Mouse (Mus musculus): ENCODE data around the gene Ispd. TPM values are rescaled to one million over a fixed set of nuclear protein-coding genes. Genes with fewer than 3 reads are reported as not detected.
A peak's percentile ranks its signal among the peaks of the same experiment; 100 is the strongest.

Ispd gene
- polyA plus RNA-seq, 1 experiment from 2014 or later = 7.4 TPM

DNA sequence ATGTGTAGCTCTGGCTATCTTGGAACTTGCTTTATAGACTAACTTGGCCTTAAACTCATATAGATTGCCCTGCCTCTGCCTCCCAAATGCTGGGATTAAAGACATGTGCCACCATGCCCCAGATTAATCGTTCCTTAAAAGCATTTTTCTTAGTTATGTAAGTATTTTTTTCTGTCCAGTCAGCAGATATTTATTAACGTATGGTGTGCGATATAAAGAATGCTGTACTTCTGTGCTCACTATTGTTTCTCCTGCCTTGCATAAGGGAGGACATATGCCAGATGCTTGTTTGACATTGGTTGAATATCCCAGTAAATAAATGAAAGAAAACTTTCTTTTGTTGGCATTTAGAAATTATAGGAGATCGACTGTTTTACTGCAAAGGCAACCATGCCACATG lies 5.7 kb downstream of the Ispd start:
- WGBS = 78% methylated on average over 4 of the region's 4 CpGs
- no peak overlapping the region for H3K9ac ChIP-seq (replicated peaks; ENCODE audit: low read depth)
- DNase-seq (ENCODE audit: low spot score) = no peak

DNA sequence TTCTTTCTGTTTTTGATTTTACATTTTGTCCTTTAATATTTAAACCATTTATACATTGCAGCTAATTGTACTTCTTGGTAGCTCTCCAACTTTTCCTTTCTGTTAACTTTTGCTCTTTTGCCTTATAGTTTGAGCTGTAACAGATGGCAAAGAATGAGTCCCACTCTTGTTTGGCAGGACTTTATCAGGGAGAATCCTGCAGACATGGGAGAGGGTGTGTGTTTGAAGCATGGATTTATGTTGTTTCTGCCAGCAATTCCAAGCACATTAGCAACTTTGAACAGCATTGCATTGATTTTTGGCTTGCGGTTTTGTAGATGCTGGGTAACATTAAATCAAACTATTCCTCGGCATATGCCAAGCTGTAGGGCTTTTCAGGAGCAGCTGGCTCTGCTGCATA lies 13.9 kb downstream of the Ispd start:
- WGBS = 62% methylated on average over 2 of the region's 2 CpGs
- peak; percentile 49 for DNase-seq (ENCODE audit: low spot score)
- Histone ChIP-seq H3K9me3 (ENCODE audit: low read length) (0 out of 2 replicates have a peak, but pooled peaks cover 6% of the 10 kb centered on the region), H3K4me2 (replicated peaks; ENCODE audit: low read depth, low read length) (no peak overlapping the region), H3K27ac (ENCODE audit: low read length) (no peak overlapping the region), H3K9ac (replicated peaks; ENCODE audit: low read depth) (no peak overlapping the region), H3K36me3 (ENCODE audit: insufficient read depth, low read length) (no peaks in the 10 kb centered on the region), H3K27me3 (replicated peaks; ENCODE audit: insufficient read depth, low read length) (no peaks in the 10 kb centered on the region), H3K4me1 (ENCODE audit: insufficient read depth, low read depth, low read length) (no peaks in the 10 kb centered on the region), H3K4me3 (ENCODE audit: low read depth, low read length) (no peak overlapping the region)
- peak; percentile 35; the same call in 1 of the 2 replicates for ATAC-seq
- TF ChIP-seq CTCF (IDR thresholded peaks at IDR 0.05) (no peak), EP300 (IDR thresholded peaks at IDR 0.05) (no peak)

More for the DNA sequence above, 5.7 kb downstream of the Ispd start:
- Histone ChIP-seq H3K9me3 (ENCODE audit: low read length) (0 out of 2 replicates have a peak, but pooled peaks cover 5% of the 10 kb centered on the region), H3K4me1 (ENCODE audit: insufficient read depth, low read depth, low read length) (no peaks in the 10 kb centered on the region), H3K36me3 (ENCODE audit: insufficient read depth, low read length) (no peaks in the 10 kb centered on the region), H3K27me3 (replicated peaks; ENCODE audit: insufficient read depth, low read length) (no peaks in the 10 kb centered on the region), H3K4me3 (ENCODE audit: low read depth, low read length) (no peak overlapping the region), H3K27ac (ENCODE audit: low read length) (no peak overlapping the region), H3K4me2 (replicated peaks; ENCODE audit: low read depth, low read length) (no peak overlapping the region)
- ATAC-seq = no peak
- TF ChIP-seq CTCF (IDR thresholded peaks at IDR 0.05) = no peak
- TF ChIP-seq EP300 (IDR thresholded peaks at IDR 0.05) = no peak

DNA sequence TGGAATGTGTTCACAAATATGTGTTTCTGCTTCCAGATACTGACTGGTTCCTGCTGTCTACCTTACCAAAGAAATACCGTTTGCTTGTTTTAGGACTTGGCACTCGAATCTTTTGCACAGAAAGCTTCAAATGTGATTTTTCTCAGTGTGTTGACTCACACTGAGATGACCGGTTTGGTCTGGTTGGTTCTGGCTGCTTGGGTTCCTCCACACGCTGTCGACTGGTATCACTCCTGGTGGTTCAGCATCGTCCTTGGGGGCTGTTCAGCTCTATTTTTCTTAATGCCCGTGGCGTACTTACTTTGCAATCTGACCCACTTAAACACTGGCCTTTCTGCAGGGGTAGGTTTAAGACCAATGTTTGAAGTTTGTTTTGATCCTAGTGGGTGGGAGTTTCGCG lies 42.4 kb downstream of the Ispd start:
- H3K27me3 ChIP-seq (replicated peaks; ENCODE audit: insufficient read depth, low read length) = no peaks in the 10 kb centered on the region
- ATAC-seq = no peak
- WGBS = 60% methylated on average over 10 of the region's 10 CpGs
- H3K4me2 ChIP-seq (replicated peaks; ENCODE audit: low read depth, low read length) = no peak overlapping the region
- TF ChIP-seq CTCF (IDR thresholded peaks at IDR 0.05) (no peak), EP300 (IDR thresholded peaks at IDR 0.05) (no peak)
- no peak for DNase-seq (ENCODE audit: low spot score)
- H3K4me3 ChIP-seq (ENCODE audit: low read depth, low read length) = no peak overlapping the region
- no peak overlapping the region for H3K27ac ChIP-seq (ENCODE audit: low read length)
- no peak overlapping the region for H3K9ac ChIP-seq (replicated peaks; ENCODE audit: low read depth)
- H3K4me1 ChIP-seq (ENCODE audit: insufficient read depth, low read depth, low read length) = peaks cover 3% of the 10 kb centered on the region; the same call in 1 of the 2 replicates
- no peaks in the 10 kb centered on the region for H3K36me3 ChIP-seq (ENCODE audit: insufficient read depth, low read length)
- no peaks in the 10 kb centered on the region for H3K9me3 ChIP-seq (ENCODE audit: low read length)

DNA sequence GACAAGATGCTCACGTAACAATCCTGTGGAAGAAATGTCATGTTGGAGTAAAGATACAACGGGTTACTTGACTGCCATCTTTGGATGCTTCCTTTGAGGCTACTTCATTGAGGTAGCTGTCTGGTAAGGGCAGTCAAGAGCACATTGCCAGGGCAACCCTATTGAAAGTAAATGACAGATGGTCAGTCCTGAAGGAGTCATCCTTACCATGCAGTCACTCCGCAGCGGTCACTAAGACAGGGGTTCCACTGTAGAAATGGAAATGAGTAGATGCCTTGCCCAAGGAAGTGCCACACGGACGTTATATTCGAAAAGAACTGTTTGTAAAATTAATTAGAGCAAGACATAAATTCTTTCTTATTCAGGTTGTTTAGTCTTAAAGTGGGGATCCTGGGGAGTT lies 44.0 kb downstream of the Ispd start:
- ATAC-seq (no peak), DNase-seq (ENCODE audit: low spot score) (no peak)
- no peaks in the 10 kb centered on the region for H3K9me3 ChIP-seq (ENCODE audit: low read length)
- H3K27ac ChIP-seq (ENCODE audit: low read length) = no peak overlapping the region
- no peak overlapping the region for H3K4me2 ChIP-seq (replicated peaks; ENCODE audit: low read depth, low read length)
- H3K27me3 ChIP-seq (replicated peaks; ENCODE audit: insufficient read depth, low read length) = no peaks in the 10 kb centered on the region
- no peak overlapping the region for H3K9ac ChIP-seq (replicated peaks; ENCODE audit: low read depth)
- no peaks in the 10 kb centered on the region for H3K36me3 ChIP-seq (ENCODE audit: insufficient read depth, low read length)
- no peak overlapping the region for H3K4me3 ChIP-seq (ENCODE audit: low read depth, low read length)
- peaks cover 3% of the 10 kb centered on the region; the same call in 1 of the 2 replicates for H3K4me1 ChIP-seq (ENCODE audit: insufficient read depth, low read depth, low read length)
- 94% methylated on average over 7 of the region's 7 CpGs for WGBS
- TF ChIP-seq EP300 (IDR thresholded peaks at IDR 0.05) (no peak), CTCF (IDR thresholded peaks at IDR 0.05) (no peak)

DNA sequence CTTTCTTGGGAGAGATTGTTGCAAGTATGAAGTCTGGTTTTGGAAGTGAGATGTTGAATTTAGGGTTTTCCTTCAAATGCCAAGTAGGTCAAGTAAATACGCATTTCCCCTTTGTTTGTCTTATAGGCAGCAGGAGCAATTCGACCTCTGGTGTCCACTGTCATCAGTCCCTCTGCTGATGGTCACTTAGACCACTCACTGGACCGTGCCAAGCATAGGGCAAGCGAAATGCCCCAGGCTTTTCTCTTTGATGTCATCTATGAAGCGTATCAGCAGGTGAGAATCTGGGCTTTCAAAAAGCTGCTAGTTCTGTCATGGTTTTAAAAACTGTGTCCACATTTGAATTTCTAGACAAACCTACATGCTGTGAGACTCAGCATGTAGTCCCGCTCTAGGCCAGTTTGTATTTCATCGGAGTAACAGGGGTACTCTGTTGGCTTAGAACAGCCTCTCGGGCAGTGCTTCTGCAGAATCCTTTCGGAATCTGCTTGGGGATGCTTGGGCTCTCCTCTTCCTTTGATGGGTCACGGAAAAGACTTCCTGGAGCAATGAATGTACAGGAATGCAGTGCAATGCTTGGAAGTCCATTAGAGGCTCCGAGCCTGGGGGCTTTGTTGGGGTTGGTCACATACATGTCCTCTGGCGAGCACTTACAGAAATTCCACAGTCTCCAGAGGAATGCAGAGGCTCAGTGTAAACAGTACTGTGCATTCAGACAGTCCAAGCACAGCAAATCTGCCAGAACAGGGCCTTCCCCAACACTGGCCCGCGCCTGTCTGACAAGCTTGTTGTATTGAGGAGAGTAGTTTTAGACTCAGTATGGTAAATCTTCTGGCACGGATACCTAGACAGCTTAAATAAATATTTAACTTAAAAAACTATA lies 45.2 kb downstream of the Ispd start:
- no peaks in the 10 kb centered on the region for H3K27me3 ChIP-seq (replicated peaks; ENCODE audit: insufficient read depth, low read length)
- ATAC-seq (no peak; the same call in 1 of the 2 replicates), DNase-seq (ENCODE audit: low spot score) (no peak)
- no peak overlapping the region for H3K27ac ChIP-seq (ENCODE audit: low read length)
- no peaks in the 10 kb centered on the region for H3K36me3 ChIP-seq (ENCODE audit: insufficient read depth, low read length)
- TF ChIP-seq EP300 (IDR thresholded peaks at IDR 0.05) (no peak), CTCF (IDR thresholded peaks at IDR 0.05) (no peak)
- no peak overlapping the region for H3K4me2 ChIP-seq (replicated peaks; ENCODE audit: low read depth, low read length)
- peaks cover 3% of the 10 kb centered on the region; the same call in 1 of the 2 replicates for H3K4me1 ChIP-seq (ENCODE audit: insufficient read depth, low read depth, low read length)
- no peak overlapping the region for H3K9ac ChIP-seq (replicated peaks; ENCODE audit: low read depth)
- H3K9me3 ChIP-seq (ENCODE audit: low read length) = no peaks in the 10 kb centered on the region
- WGBS = 42% methylated on average over 15 of the region's 15 CpGs
- H3K4me3 ChIP-seq (ENCODE audit: low read depth, low read length) = no peak overlapping the region

DNA sequence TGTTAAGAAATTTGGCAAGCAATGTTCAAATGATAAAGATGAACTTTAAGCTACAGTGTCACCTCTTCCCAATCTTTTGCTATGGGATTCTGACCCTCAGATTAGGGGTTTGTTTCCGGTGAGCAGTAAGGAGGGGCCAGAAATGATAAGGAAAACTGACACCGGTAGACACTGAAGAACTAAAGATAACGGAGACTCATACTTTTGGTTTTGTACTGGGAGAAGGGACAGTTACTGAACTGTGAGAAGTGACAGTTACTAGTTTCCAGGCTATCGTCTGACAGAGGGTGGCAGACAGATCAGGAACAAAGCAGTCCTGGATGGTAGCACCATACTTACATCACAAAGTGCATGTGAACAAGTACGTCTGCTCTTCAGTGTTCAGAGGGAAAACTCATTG lies 55.7 kb downstream of the Ispd start:
- Histone ChIP-seq H3K27ac (ENCODE audit: low read length) (no peak overlapping the region), H3K4me3 (ENCODE audit: low read depth, low read length) (no peak overlapping the region), H3K4me2 (replicated peaks; ENCODE audit: low read depth, low read length) (no peak overlapping the region), H3K9ac (replicated peaks; ENCODE audit: low read depth) (no peak overlapping the region), H3K4me1 (ENCODE audit: insufficient read depth, low read depth, low read length) (no peaks in the 10 kb centered on the region), H3K36me3 (ENCODE audit: insufficient read depth, low read length) (no peaks in the 10 kb centered on the region), H3K9me3 (ENCODE audit: low read length) (no peaks in the 10 kb centered on the region), H3K27me3 (replicated peaks; ENCODE audit: insufficient read depth, low read length) (no peaks in the 10 kb centered on the region)
- ATAC-seq (no peak), DNase-seq (ENCODE audit: low spot score) (no peak)
- 23% methylated on average over 5 of the region's 5 CpGs for WGBS
- no peak for TF ChIP-seq EP300 (IDR thresholded peaks at IDR 0.05)
- no peak for TF ChIP-seq CTCF (IDR thresholded peaks at IDR 0.05)

Data from lung, postnatal 0 days (tissue).